Mouse (Mus musculus) MN1 (cell line): Measurements from ENCODE around the gene Pnrc2.
A peak's percentile ranks its signal among the peaks of the same experiment; 100 is the strongest.

Experiments
- DNase-seq: peaks from one replicate; pipeline ENCODE4 v3.0.0-alpha.2; 2016; ENCODE audit warnings: low spot score

The Pnrc2 gene

DNA sequence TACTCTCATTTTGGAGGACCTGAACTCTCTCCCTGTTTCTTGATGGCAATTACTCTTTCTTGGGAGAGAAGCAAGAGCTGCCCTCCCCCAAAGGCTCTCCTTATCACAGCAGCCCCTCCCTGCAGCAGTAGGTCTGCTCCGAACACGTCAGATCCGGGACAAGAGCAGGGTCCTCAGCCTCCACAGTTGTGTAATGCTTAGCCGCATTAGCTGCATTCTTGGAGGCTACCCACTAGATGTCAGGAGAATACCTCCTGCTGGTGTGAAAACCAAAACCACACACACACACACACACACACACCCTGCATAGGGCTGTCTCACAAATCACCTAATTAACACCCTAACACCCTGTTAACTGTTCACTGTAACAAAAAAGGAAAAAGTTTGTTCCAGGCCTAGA is 19.2 kb upstream of the Pnrc2 start:
- DNase-seq: no peak

DNA sequence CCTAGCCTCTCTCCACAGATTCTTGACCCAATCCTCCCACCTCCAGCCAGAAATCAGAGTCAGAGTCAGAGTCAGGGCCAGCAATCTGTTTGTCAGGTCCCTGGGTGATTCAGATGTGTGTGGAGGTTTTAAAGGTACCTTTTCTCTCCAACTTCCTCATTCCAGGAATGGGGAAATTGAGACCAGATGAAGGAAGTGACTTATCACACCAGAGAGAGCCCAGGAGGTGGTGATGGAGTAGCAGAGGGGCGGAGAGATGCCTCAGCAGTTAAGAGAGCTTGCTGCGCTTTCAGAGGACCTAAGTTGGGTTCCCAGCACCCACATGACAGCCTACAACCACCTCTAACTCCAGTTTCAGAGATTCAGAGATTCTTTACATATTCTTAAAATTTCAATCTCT is 17.9 kb upstream of the Pnrc2 start:
- DNase-seq: no peak

DNA sequence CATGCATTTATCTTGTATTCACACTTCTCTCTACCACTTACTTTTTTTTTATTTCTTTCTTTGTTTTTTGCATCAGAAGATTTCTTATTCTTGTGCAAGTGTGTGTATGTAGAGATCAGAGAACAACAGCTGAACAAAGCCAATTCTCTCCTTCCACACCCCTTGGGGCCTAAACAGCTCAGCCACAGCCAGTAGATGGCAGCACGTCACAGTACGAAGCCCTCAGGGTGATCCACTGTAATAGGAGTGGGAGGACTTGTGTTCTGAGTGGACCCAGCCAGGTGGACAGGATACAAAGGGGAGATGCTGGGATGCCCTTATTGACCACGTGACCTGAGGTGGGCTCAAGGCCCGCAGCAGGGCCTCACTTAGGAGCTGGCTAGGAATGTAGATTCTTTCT is 16.2 kb upstream of the Pnrc2 start:
- peak; percentile 86 for DNase-seq

DNA sequence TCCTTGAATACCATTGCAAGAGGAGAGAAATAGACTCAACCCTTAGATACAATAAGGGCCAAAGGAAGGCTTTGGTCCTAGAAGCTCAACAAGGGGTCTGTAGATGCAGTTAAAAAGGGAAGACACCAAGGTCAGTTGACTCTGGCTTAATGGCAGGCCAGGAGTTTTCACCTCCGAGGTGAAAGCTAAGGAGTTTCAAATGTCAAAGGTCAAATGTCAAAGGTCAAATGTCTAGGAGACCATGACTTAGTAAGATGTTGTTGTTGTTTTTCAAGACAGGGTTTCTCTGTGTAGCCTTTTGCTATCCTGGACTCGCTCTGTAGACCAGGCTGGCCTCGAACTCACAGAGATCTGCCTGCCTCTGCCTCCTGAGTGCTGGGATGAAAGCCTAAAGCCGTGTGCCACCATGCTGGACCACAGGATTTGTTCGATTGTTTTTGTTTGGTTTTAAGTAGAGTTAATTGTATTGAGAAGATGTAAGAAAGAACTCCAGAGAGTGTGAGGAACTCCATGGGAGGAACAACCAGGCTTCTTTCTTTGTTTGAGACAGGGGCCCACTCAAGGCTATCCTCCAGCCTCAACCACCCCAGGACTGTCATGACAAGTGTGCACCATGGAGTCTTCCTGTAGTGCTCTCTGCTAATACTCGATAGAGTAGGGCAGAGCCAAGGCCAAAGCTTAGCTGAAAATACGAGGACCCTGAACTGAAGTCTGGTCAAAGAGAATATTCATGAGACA is 15.7 kb upstream of the Pnrc2 start:
- DNase-seq: no peak

DNA sequence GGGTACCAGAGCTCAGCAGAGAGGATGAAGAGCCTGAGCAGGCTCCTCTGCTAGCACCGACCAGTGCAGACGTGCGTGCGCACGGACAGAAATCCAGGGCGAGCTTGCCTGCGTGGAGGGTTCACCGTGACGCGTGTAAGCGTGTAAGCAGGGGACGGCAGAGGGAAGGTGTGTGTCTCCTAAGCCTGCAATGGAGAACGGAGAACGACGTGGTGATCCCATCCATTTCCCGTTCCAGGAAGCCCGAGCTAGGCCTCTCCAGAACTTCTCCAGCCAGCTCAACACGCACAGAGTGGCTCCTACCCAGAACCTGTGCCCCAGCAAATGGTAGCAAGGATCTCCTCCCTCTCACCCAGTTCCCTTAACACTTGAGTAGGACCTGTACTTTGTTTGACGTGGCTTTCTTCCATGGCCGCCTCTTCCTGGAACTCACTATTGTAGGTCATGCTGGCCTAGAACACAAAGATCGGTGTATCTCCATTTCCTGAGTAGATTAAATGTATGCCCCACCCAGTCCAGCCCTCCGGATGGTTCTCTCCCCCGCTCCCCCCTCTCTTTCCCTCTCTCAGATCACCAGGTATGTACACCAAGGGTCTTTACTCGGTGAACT is 14.9 kb upstream of the Pnrc2 start:
- no peak for DNase-seq

DNA sequence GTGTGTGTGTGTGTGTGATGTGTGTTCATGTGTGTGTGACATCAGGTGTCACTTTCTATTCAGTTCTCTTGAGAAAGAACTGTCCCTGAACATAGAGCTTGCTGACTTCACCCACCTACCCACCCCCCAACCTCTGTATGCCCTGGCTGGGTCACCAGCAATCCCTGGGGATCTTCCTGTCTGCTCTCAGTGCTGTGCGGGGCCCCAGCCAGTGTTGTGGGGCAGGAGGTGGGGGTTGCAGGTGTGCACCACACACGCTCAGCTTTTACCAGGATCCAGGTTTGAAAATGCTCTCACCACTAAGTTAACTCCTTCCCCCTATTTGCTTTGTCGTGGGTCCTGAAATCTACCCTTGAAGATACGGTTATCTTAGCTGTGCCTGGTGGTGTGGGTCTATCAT is 12.5 kb upstream of the Pnrc2 start:
- no peak for DNase-seq

DNA sequence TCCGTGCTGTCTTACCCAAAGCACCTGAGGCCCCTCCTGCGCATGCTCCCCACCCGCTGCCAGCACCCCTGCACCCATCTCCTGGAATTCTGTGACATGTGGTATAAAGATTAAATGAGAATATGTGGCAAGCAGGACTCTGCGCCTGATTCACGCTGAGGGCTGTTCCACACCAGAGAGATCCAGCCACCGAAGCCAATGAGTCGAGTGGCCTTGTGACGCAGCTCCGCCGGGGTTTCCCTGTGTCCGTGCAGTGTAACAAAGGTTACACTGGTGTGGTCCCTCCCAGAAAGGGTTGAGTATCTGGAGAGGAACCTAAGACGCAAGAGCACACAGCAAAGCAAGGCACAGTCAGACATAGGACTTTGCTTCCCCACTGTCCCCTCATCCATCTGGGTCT is 12.0 kb upstream of the Pnrc2 start:
- DNase-seq: no peak

DNA sequence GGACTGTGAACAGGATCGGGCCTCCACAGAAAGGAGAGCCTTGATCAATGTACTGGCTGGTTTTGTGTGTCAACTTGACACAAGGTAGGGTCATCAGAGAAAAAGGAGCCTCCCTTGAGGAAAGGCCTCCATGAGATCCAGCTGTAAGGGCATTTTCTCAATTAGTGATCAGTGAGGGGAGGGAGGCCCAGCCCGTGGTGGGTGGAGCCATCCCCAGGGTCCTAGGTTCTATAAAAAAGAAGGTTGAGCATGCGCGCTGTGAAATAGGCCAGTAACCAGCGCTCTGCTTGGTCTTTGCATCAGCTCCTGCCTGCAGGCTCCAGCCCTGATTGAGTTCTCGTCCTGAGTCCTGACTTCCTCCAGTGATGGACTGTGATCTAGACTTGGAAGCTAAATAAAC is 10.9 kb upstream of the Pnrc2 start:
- no peak for DNase-seq

DNA sequence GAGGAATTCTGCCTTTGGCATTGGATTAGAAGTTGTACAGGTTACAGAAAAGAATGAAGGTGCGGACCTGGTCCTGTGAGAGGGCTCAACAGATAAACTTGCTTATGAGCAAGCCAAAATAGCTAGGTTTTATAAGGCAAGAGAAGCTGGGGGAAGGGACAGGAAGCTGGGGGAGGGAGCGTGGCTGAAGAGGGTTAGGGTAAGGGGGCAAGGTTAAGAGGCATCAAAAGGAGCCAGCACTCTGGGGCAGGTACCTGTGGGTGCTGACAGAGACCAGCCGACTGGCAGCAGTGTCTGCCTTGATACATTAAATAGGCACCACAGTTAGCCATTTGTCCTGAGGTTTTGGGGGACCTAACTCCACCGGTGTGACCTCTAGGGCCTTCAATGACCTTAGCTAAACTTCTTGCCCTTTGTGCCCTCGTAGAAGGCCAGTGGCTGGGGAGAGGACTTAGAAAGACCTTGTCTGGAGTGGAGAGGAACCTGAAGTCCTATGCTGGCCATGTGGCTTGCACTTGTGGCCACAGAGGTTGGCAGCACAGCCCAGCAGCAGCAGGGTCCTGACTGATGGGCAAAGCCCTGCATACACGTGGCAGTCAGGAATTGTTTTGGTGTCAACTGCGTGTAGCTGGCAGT is 10.3 kb upstream of the Pnrc2 start:
- no peak for DNase-seq

DNA sequence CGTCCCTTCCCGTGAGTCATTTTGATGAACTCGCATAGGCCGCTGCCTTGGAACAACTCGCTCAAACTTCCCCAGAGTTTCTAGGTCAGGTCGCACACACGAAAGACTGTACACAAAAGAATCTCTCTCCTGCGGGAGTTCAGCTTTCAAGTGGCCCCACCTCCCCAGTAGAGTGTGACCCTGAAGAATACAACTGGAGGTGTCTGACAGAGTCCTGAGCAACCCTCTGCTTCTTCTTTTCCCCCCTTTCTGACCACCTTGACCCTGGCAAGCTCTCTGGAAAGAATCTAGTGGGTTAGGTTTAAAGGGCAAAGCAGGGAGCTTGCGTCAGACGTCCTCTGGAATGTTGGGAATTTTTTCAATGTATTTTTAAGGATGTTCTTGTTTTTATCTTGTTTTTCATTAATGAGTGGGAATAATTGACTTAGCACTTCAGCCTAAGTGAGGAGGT is 9.8 kb upstream of the Pnrc2 start:
- no peak for DNase-seq

DNA sequence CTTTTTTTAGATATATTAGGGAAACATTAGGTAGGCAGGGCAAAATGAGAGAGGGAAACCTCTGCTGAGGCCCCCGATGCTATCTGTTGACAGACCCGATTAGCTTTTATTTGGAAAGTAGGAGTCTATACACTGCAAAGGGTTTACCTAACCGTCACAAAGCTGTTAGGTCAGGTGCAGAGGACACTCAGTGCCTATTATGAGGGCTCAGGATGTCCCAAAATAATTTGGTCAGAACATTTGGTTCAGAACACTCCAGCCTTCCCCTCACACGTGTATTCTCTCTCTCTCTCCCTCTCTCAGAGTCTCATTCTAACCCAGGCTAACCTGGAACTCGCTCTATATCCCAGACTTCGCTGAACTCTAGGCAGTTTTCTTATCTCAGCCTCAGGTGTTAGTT is 8.4 kb upstream of the Pnrc2 start:
- no peak for DNase-seq

DNA sequence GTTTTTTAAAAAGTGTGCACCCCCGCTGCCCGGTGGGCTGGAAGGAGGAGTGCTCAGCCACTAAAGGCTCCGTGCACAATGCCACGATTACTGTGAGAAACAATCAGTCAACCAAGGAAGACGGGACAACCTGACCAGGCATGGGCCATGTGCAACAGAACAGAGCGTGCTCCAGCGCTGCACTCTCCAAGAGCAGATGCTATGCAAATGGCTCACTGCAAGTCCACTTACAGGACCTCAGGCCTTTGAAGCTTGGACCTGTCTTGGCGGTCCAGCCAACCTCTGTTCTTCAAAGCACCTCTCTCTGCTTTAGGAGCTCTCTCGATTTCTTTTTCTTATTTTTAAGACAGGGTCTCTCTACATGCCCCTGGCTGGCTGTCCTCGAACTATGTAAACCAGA is 6.9 kb upstream of the Pnrc2 start:
- DNase-seq: no peak

DNA sequence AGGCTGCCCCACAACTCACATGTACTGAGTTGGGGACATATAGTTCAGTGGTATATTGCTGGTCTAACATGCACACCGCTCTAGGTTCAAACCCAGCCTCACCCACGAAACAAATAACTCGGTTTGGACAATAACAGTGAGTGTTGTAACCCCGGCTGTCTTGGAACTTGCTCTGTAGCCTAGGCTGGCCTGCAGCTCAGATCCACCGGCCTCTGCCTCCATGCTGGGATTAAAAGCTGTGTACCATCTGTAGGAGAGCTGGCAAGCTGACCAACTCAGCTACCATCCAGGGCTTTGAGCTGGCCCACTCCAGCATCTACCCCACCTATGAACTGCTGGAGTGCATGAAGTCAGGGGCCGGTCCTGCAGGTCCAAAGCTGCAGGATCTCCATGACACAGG is 6.4 kb upstream of the Pnrc2 start:
- DNase-seq: no peak

DNA sequence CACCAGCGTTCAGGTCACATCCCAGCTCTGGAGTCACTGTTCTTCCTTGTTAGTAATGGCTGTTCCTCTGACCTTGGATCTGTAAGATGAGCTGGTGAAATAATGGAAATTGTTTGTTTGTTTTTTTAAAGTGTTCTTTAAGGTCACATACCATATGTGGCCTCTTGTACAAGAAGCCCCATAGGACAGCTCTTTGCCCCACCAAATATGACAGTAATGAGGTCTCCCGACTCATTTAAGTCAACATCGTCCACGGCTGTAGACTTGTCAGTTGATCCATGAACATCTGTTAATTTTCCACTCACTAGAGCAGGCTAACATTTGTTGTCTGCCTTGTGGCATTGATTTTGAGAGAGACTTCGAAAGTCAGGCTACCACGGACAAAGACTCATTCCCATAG is 5.4 kb upstream of the Pnrc2 start:
- DNase-seq: no peak

DNA sequence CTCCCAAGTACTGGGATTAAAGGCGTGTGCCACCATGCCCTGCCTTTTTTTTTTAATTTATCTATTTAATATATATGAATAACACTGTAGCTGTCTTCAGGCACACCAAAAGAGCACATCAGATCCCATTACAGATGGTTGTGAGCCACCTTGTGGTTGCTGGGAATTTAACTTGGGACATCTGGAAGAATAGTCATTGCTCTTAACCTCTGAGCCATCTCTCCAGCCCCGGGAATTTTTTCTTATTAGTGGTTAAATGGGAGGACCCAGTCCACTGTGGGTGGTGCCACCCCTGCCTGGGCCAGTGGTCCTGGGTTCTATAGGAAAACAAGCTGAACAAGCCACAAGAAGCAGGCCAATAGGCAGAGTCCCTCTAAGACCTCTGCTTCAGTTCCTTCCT is 4.1 kb upstream of the Pnrc2 start:
- DNase-seq: peak; percentile 67

DNA sequence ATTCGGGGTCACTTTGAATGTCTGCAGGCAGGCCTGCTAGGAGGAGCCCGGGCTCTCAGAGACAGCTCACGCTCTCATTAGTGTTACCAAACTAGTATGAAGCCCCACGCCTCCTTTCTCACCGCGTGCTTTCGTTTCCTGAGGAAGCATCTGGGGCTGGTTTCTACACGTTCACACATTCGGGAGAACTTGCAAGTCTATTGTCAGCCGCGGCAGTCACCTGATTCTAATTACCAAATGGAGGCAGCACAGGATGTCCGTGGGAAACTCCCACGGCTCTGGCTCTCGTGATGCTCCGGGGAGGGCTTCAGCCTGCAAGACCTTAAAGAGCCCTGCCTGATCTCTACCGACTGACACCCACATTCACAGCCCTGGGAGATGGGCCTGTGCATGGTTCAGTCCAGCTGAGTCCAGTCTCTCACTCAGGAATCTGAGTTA is 3.0 kb upstream of the Pnrc2 start:
- DNase-seq: peak; percentile 83

DNA sequence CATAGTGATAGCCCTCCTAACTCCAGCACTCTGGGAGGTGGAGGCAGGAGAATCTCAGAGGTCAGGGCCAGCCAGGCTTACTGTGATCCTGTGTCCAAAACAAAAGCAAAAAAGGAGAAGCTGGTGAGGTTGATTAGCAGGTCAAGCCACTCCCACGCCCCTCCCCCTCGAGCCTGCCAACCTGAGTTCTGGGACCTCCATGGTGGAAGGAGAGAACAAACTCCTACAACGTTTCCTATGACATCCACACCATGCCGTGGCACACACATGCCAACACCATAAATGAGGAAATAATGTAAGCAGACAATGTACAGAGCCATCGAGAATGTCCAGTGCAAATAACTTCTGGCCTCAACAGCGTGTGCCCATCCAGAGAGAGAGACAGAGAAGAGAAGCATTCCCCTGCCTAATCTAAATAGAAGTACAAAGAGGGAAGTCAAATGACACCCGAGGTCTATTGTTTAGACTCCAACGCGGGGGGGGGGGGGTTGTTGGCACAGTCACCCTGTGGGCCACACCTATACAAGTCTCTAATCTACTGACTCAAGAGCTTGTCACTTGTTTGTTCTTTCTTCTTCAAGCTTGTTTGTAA is 2.4 kb upstream of the Pnrc2 start:
- peak; percentile 64 for DNase-seq

DNA sequence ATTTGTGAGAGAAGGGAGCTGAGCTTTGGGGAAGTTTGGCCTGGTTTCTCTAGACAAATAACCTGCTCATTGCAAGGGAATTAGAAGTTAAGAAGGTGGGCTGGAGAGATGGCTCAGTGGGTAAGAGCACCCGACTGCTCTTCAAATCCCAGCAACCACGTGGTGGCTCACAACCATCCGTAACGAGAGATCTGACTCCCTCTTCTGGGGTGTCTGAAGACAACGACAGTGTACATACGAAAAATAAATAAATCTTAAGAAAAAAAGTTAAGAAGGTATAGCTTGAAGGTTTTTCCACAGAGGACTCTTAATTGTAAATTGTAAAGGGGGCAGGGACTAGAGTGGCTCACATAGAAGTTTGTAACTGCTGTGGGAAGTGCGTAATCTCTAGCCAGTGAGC is 1.9 kb upstream of the Pnrc2 start:
- no peak for DNase-seq

DNA sequence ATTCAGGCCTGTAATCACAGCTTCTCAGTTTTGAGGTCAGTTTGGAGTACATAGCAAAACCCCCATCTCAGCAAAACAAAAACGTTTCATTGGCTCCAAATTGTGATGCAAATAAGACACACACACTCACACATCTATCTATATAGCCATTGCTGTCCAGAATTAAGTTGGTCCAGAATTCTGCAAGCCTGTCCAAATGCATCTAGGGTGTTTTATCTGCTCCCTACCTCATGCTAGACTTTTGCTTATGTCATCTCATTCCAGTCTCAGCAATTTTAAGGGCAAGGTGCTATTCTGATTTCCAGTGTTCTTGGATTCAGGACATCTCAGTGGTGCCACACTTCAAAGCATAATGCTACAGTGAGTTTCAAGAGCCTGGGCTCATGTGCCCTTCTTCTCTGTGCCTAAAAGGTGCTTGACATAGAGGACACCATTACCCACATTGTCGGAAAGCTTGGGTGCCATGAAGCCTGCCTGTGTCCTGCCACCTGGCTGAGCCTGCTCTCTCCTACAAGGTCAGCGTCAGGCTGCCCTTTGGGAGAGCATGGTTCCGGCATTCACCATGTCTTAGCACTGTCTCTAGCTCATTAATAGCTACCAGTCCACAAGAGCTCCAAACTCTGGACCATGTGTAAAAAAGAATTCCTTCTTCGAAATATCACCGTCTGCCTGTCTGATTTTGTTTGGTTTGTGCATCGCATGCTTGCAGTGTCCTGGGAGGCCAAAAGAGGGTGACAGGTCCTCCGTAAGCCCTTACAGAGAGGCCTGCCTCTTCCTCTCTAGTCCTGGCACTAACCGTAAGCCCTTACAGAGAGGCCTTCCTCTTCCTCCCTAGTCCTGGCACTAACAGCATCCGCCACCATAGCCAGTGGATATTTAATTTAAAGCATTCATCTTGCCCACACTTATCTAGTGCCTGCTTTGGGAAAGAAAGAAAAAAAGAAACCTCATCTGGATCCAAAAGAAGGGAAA is 1.2 kb upstream of the Pnrc2 start:
- no peak for DNase-seq

DNA sequence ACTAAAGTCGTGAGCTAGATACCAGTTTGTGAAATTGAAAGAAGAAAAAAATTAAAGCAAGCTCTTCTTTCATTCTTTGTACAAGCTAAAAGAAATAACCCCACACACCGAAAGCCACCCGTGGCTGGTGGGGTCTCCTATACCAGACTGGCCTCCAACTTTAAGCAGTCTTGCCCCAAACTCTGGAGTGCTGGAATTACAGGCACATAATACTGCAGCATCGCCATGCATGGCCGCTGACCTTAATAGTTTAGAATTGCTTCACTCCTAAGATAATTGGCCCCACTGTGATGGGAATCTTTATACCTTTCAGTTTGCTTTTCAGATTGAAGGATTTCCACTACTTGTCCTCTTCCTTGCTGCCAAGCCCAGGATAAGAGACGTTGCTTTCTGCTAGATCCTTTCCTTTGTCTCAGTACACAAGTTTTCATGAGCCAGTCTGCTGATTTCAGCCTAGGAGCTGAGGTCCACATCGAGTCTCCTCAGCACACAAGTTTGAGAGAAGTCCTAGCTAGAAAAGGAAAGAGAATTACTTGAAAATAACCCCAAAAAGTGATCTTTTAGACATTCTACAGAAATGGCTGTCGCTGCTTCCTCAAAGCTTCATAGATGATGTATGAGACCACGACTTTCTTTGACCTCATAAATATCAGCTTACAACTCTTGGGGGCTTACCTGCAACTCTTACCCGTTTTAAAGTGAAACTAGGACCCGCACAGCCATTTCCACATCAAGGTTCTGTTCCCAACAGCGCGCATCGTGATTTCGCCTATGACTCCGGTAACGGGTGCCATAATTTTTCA is 860 bp downstream of the Pnrc2 start:
- no peak for DNase-seq

DNA sequence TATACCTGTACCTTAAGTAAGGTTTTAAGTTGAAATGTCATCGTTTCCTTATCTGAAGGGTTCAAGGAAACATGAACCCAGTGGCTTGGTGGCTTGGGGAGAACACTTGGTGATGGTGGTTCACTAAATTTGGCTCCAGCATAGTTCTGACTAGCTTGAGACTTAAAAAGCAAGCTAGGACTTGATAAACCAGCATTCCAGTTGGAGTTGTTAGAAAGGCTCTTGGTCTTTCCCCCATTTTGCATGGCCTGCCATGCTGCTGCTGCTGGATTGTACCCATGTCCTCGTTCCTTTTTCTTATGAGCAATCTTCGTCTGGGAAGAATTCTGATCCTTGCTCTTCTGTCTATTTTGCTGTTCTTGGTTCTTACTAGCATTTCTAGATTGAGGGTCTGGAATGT is 1.6 kb downstream of the Pnrc2 start:
- no peak for DNase-seq
